Mouse (Mus musculus): ENCODE results near the gene Gm42688. TPM values are rescaled to one million over a fixed set of nuclear protein-coding genes. Genes with fewer than 3 reads are reported as not detected.

The Gm42688 gene
- polyA plus RNA-seq, 1 experiment from 2014 or later, result 4.9 TPM

- Histone ChIP-seq H3K27ac (ENCODE audit: low read depth, low read length) (no peak overlapping the region), H3K9ac (ENCODE audit: low read depth, low read length) (no peak overlapping the region), H3K36me3 (ENCODE audit: control insufficient read depth, insufficient read depth, low read length) (no peaks in the 10 kb centered on the region), H3K27me3 (replicated peaks; ENCODE audit: control insufficient read depth, insufficient read depth, low read length) (peaks cover 8% of the 10 kb centered on the region; the same call in 1 of the 2 replicates), H3K4me3 (ENCODE audit: low read length) (no peak overlapping the region), H3K9me3 (ENCODE audit: control insufficient read depth, low read length) (no peaks in the 10 kb centered on the region), H3K4me1 (ENCODE audit: control insufficient read depth, insufficient read depth, low read depth, low read length) (peaks cover 12% of the 10 kb centered on the region; the same call in 1 of the 2 replicates), H3K4me2 (ENCODE audit: low read length) (no peak overlapping the region)
- WGBS, result 74% methylated on average over 3 of the region's 3 CpGs
- ATAC-seq, result no peak
These were observed 32.8 kb downstream of the Gm42688 start for GRCm38 (mm10) chr6:83134226-83134625.

GRCm38 (mm10) chr6:83134951-83135513 is 33.6 kb downstream of the Gm42688 start, which contains the start of gene Rtkn:
Rtkn (plus strand) TSS chr6:83135463.
- Histone ChIP-seq H3K27me3 (replicated peaks; ENCODE audit: control insufficient read depth, insufficient read depth, low read length) (peaks cover 8% of the 10 kb centered on the region; the same call in 1 of the 2 replicates), H3K36me3 (ENCODE audit: control insufficient read depth, insufficient read depth, low read length) (no peaks in the 10 kb centered on the region), H3K4me2 (ENCODE audit: low read length) (peak within 1 kb of the TSS; percentile 54), H3K27ac (ENCODE audit: low read depth, low read length) (no peak within 1 kb of the TSS), H3K4me3 (ENCODE audit: low read length) (peak within 1 kb of the TSS; percentile 26), H3K9ac (ENCODE audit: low read depth, low read length) (0 out of 2 replicates have a peak within 1 kb of the TSS, but pooled peaks have one; percentile 41), H3K9me3 (ENCODE audit: control insufficient read depth, low read length) (no peaks in the 10 kb centered on the region), H3K4me1 (ENCODE audit: control insufficient read depth, insufficient read depth, low read depth, low read length) (peaks cover 12% of the 10 kb centered on the region; the same call in 1 of the 2 replicates)
- no peak for ATAC-seq
- 52% methylated on average over 7 of the region's 7 CpGs for WGBS

GRCm38 (mm10) chr6:83135571-83136161 is 34.2 kb downstream of the Gm42688 start:
- ATAC-seq, result no peak
- peak overlapping the region; percentile 26 for H3K4me3 ChIP-seq (ENCODE audit: low read length)
- H3K9ac ChIP-seq (ENCODE audit: low read depth, low read length), result 0 out of 2 replicates have a peak overlapping the region, but pooled peaks have one; percentile 41
- H3K9me3 ChIP-seq (ENCODE audit: control insufficient read depth, low read length), result no peaks in the 10 kb centered on the region
- no peak overlapping the region for H3K27ac ChIP-seq (ENCODE audit: low read depth, low read length)
- H3K4me1 ChIP-seq (ENCODE audit: control insufficient read depth, insufficient read depth, low read depth, low read length), result peaks cover 12% of the 10 kb centered on the region; the same call in 1 of the 2 replicates
- WGBS, result 8% methylated on average over 37 of the region's 37 CpGs
- peak overlapping the region; percentile 54 for H3K4me2 ChIP-seq (ENCODE audit: low read length)
- no peaks in the 10 kb centered on the region for H3K36me3 ChIP-seq (ENCODE audit: control insufficient read depth, insufficient read depth, low read length)
- H3K27me3 ChIP-seq (replicated peaks; ENCODE audit: control insufficient read depth, insufficient read depth, low read length), result peaks cover 8% of the 10 kb centered on the region; the same call in 1 of the 2 replicates

- H3K4me3 ChIP-seq (ENCODE audit: low read length), result peak overlapping the region; percentile 38
- H3K9ac ChIP-seq (ENCODE audit: low read depth, low read length), result no peak overlapping the region
- WGBS, result 18% methylated on average over 5 of the region's 5 CpGs
- ATAC-seq, result no peak
- H3K4me1 ChIP-seq (ENCODE audit: control insufficient read depth, insufficient read depth, low read depth, low read length), result peaks cover 12% of the 10 kb centered on the region; the same call in 1 of the 2 replicates
- no peaks in the 10 kb centered on the region for H3K9me3 ChIP-seq (ENCODE audit: control insufficient read depth, low read length)
- peak overlapping the region; percentile 54 for H3K4me2 ChIP-seq (ENCODE audit: low read length)
- no peaks in the 10 kb centered on the region for H3K36me3 ChIP-seq (ENCODE audit: control insufficient read depth, insufficient read depth, low read length)
- H3K27me3 ChIP-seq (replicated peaks; ENCODE audit: control insufficient read depth, insufficient read depth, low read length), result peaks cover 8% of the 10 kb centered on the region; the same call in 1 of the 2 replicates
- H3K27ac ChIP-seq (ENCODE audit: low read depth, low read length), result peak overlapping the region; percentile 89
These were observed 35.0 kb downstream of the Gm42688 start for GRCm38 (mm10) chr6:83136291-83136880.

GRCm38 (mm10) chr6:83136881-83137575 is 35.6 kb downstream of the Gm42688 start:
- peak overlapping the region; percentile 54 for H3K4me2 ChIP-seq (ENCODE audit: low read length)
- no peaks in the 10 kb centered on the region for H3K36me3 ChIP-seq (ENCODE audit: control insufficient read depth, insufficient read depth, low read length)
- whole genome bisulfite sequencing, result under 1% methylated on average over 24 of the region's 26 CpGs
- peak overlapping the region; percentile 58 for H3K9ac ChIP-seq (ENCODE audit: low read depth, low read length)
- peak overlapping the region; percentile 38 for H3K4me3 ChIP-seq (ENCODE audit: low read length)
- ATAC-seq, result peak; percentile 74
- H3K27ac ChIP-seq (ENCODE audit: low read depth, low read length), result peak overlapping the region; percentile 89
- H3K9me3 ChIP-seq (ENCODE audit: control insufficient read depth, low read length), result no peaks in the 10 kb centered on the region
- H3K4me1 ChIP-seq (ENCODE audit: control insufficient read depth, insufficient read depth, low read depth, low read length), result peaks cover 14% of the 10 kb centered on the region
- H3K27me3 ChIP-seq (replicated peaks; ENCODE audit: control insufficient read depth, insufficient read depth, low read length), result peaks cover 8% of the 10 kb centered on the region; the same call in 1 of the 2 replicates

- H3K27me3 ChIP-seq (replicated peaks; ENCODE audit: control insufficient read depth, insufficient read depth, low read length), result peaks cover 8% of the 10 kb centered on the region; the same call in 1 of the 2 replicates
- peak overlapping the region; percentile 89 for H3K27ac ChIP-seq (ENCODE audit: low read depth, low read length)
- H3K36me3 ChIP-seq (ENCODE audit: control insufficient read depth, insufficient read depth, low read length), result no peaks in the 10 kb centered on the region
- 3% methylated on average over 12 of the region's 12 CpGs for WGBS
- peak; percentile 62 for ATAC-seq
- peaks cover 19% of the 10 kb centered on the region for H3K4me1 ChIP-seq (ENCODE audit: control insufficient read depth, insufficient read depth, low read depth, low read length)
- H3K4me2 ChIP-seq (ENCODE audit: low read length), result peak overlapping the region; percentile 54
- H3K9me3 ChIP-seq (ENCODE audit: control insufficient read depth, low read length), result no peaks in the 10 kb centered on the region
- peak overlapping the region; percentile 38 for H3K4me3 ChIP-seq (ENCODE audit: low read length)
- H3K9ac ChIP-seq (ENCODE audit: low read depth, low read length), result peak overlapping the region; percentile 58
These were observed 36.1 kb downstream of the Gm42688 start for GRCm38 (mm10) chr6:83137576-83137950.

- ATAC-seq, result peak; percentile 24
- WGBS, result 2% methylated on average over 11 of the region's 11 CpGs
- H3K4me3 ChIP-seq (ENCODE audit: low read length), result peak overlapping the region; percentile 38
- no peaks in the 10 kb centered on the region for H3K36me3 ChIP-seq (ENCODE audit: control insufficient read depth, insufficient read depth, low read length)
- peak overlapping the region; percentile 58 for H3K9ac ChIP-seq (ENCODE audit: low read depth, low read length)
- no peaks in the 10 kb centered on the region for H3K9me3 ChIP-seq (ENCODE audit: control insufficient read depth, low read length)
- peak overlapping the region; percentile 54 for H3K4me2 ChIP-seq (ENCODE audit: low read length)
- H3K27me3 ChIP-seq (replicated peaks; ENCODE audit: control insufficient read depth, insufficient read depth, low read length), result peaks cover 8% of the 10 kb centered on the region; the same call in 1 of the 2 replicates
- H3K27ac ChIP-seq (ENCODE audit: low read depth, low read length), result peak overlapping the region; percentile 89
- H3K4me1 ChIP-seq (ENCODE audit: control insufficient read depth, insufficient read depth, low read depth, low read length), result peaks cover 20% of the 10 kb centered on the region
These were observed 36.6 kb downstream of the Gm42688 start for GRCm38 (mm10) chr6:83138056-83138455.

GRCm38 (mm10) chr6:83140044-83140443 is 38.6 kb downstream of the Gm42688 start:
- Histone ChIP-seq H3K4me1 (ENCODE audit: control insufficient read depth, insufficient read depth, low read depth, low read length) (peaks cover 20% of the 10 kb centered on the region), H3K9ac (ENCODE audit: low read depth, low read length) (no peak overlapping the region), H3K36me3 (ENCODE audit: control insufficient read depth, insufficient read depth, low read length) (no peaks in the 10 kb centered on the region), H3K27ac (ENCODE audit: low read depth, low read length) (no peak overlapping the region), H3K4me2 (ENCODE audit: low read length) (no peak overlapping the region), H3K9me3 (ENCODE audit: control insufficient read depth, low read length) (no peaks in the 10 kb centered on the region), H3K27me3 (replicated peaks; ENCODE audit: control insufficient read depth, insufficient read depth, low read length) (peaks cover 8% of the 10 kb centered on the region; the same call in 1 of the 2 replicates), H3K4me3 (ENCODE audit: low read length) (no peak overlapping the region)
- WGBS, result 85% methylated on average over 8 of the region's 8 CpGs
- no peak for ATAC-seq
